Mouse (Mus musculus): ENCODE data around the gene Fahd1.
A peak's percentile ranks its signal among the peaks of the same experiment; 100 is the strongest.

Gene Fahd1

GRCm38 (mm10) chr17:24844525-24844924, 5.6 kb downstream of the Fahd1 start:
- DNase-seq: no peak

DNA sequence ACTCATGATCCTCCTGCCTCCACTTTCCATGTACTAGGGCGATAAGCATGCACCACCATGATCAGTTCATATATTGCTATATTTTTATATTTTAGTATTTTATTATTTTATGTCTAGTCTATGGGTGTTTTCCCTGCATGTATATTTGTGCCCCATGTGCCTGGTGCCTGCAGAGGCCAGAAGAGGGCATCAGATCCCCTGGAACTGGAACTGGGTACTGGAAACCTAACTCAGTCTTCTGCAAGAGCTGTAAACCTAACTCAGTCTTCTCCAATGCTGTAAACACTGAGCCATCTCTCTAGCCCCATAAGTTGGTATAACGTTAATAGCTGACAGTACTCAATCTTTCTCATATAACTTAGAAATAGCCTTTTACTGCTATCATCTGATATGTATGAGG, 7.5 kb downstream of the Fahd1 start:
- no peak for DNase-seq

GRCm38 (mm10) chr17:24841133-24841532, 9.0 kb downstream of the Fahd1 start:
- DNase-seq: peak in 1 of 2 experiments; percentile 39

- DNase-seq: no peak
Observed at GRCm38 (mm10) chr17:24840341-24840740, 9.8 kb downstream of the Fahd1 start.

- no peak for DNase-seq
Observed at GRCm38 (mm10) chr17:24839842-24840241, 10.3 kb downstream of the Fahd1 start, which contains the start of gene Hagh. TSS of gene Hagh (plus strand) at chr17:24840143.

DNA sequence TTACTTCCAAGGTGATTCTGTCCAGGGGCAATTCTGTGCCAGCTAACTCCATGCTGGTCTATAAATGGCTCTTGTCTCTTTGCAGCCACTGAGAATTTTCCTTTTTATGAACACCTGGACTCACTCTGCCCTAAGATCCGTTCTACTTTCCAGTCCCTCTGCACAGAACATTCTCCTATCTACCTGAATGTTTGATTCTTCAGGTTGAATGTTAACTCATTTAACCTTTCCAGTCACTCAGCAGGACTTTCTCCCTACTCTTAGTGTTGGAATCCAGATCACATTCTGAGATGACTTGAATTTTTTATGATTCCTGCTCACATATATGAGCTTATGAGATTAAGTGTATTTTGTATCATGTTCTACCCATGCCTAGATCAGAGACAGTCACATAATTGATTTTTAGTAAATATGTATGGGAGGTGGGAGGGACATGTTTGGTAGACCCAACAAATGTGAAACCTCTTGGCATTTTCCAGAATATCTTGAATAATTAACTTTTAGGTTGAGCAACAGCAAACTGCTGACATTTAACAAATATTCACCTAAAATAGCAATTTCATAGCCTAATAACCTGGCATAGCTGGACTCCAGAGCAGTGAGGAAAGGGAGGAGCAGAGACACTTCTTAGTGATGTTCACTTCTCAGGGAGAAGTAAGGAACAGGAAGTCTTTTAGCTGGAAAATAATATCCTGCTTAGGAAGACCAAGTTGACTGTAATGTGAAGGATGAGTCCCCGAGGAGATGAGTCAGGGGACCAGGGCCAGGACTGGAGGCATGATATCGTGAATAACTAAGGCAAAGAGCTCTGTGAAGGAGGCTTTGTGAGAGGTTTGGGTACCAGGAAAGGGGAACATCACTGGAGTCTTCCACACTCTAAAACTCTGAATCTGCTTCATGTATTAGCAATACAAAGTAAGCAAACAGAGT, 28.5 kb downstream of the Fahd1 start:
- DNase-seq: no peak

DNA sequence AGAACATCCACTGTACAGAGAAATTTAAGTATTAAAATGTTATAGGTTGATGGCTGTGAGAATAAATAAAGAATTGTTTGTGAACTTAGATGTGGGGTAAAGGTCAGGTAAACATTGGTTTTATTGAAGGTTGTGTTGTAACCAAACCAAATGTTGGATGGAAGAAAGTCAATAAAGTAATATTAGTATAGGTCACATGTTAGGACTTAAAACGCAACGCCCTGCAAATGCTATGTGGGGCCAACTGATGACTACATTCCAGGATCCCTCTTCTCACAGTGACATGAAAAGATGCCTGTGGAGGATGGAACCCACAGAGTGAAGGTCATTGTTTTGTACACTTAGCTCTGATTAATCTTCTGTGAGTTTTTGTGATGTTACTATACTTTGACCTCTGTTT, 30.7 kb downstream of the Fahd1 start:
- DNase-seq: no peak

GRCm38 (mm10) chr17:24818172-24818571, 32.0 kb downstream of the Fahd1 start:
- DNase-seq: no peak

DNA sequence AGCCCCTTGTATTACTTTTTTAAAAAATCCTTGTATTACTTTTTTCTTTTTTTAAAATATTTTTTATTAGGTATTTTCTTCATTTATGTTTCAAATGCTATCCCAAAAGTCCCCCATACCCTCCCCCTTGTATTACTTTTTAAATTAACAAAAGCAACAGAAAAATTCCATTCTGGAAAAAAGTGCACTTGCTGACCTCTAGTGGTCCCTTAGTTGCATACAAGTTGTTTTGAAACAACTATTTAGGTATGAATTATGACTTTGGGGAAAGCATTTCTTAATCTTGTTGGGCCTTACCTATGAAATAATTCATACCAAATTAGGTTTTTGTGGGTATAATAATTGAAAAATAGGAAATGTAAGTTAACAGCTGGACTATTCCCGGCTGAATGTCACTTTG, 32.7 kb downstream of the Fahd1 start:
- DNase-seq: no peak

DNA sequence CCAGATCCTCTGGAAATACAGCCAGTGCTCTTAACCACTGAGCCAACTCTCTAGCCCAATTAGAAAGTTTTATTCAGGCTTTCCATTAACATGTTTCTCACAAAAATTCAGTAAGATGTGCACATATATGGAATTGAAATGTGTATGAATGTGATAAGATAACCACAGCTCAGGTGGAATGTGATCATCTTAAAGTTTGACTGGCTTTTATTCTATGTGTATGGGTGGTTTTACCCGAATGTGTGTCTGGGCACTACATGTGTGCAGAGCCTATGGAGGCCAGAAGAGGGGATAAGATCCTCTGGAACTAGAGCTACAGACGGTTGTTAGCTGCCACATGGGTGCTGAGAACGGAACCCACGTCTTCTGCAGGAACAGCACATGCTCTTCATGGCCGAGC, 34.9 kb downstream of the Fahd1 start:
- no peak for DNase-seq

DNA sequence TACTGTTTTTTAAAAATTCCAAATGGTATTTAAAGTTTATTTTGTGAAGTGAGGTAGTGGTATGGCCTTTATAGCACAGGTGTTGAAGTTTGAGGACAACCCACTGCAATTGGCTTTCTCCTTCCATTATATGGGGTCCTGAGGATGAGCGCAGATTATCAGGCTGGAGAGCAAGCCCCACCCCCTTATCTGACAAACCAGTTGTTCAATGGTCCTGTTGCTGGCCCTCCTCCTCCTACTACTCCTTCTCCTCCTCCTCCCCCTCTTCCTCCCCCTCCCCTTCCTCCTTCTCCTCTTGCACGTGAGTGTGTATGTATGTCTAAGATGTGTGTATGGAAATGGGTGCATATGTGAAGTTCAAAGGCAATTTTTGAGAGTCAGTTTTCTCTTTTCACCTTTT, 37.9 kb downstream of the Fahd1 start:
- DNase-seq: no peak

DNA sequence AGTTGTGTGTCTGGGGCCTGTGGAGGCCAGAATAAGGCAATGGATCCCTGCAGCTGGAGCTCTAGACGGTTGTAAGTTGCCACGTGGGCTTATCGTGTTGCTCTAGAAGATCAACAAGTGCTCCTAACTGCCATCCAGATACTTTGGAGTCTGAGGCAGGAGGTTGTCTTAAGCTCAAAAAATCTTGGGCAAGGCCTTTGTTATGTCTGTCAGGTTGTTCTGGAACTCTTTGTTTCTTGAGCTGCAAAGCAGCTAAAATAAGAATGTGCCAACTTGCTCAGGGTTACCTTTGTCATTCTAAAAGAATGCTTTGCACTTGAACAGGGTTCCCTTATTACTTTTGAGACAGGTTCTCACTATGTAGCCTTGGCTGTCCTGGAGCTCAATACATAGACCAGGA, 39.0 kb downstream of the Fahd1 start:
- DNase-seq: no peak

GRCm38 (mm10) chr17:24803952-24804951, 45.9 kb downstream of the Fahd1 start, which contains the start of gene Meiob:
TSS of gene Meiob (plus strand) at chr17:24804289.
- DNase-seq: peak; percentile 65 to 70

GRCm38 (mm10) chr17:24800524-24800923, 49.6 kb downstream of the Fahd1 start:
- DNase-seq: no peak

- DNase-seq: no peak
Observed at GRCm38 (mm10) chr17:24799476-24799875, 50.7 kb downstream of the Fahd1 start.
